Mouse (Mus musculus) brain, embryonic 18.5 days (tissue): Measurements from ENCODE around the gene Fbxl16.
A peak's percentile ranks its signal among the peaks of the same experiment; 100 is the strongest.

Experiments
- DNase-seq: peaks from one replicate; pipeline ENCODE4 v3.0.0-alpha.2; 2012; ENCODE audit warnings: low read depth, low spot score

Gene Fbxl16

GRCm38 (mm10) chr17:25828223-25828594 lies 19.3 kb downstream of the Fbxl16 start:
- DNase-seq: no peak

- peak; percentile 82 for DNase-seq
These were observed 20.1 kb downstream of the Fbxl16 start, which contains the start of gene Jmjd8 for GRCm38 (mm10) chr17:25828712-25829557. TSS of gene Jmjd8 (plus strand) at chr17:25828867.

- DNase-seq: no peak
These were observed 20.7 kb downstream of the Fbxl16 start for GRCm38 (mm10) chr17:25829558-25830017.

- DNase-seq: no peak
These were observed 21.4 kb downstream of the Fbxl16 start for GRCm38 (mm10) chr17:25830200-25830753.

GRCm38 (mm10) chr17:25830806-25831431 lies 22.0 kb downstream of the Fbxl16 start:
- DNase-seq: no peak

- DNase-seq: no peak
These were observed 22.8 kb downstream of the Fbxl16 start for GRCm38 (mm10) chr17:25831451-25832281.

GRCm38 (mm10) chr17:25832436-25833290 lies 23.8 kb downstream of the Fbxl16 start:
- peak; percentile 95 for DNase-seq

GRCm38 (mm10) chr17:25833291-25833663 lies 24.4 kb downstream of the Fbxl16 start, which contains the start of gene Stub1:
TSS of gene Stub1 (minus strand) at chr17:25833404.
- peak; percentile 70 for DNase-seq

- no peak for DNase-seq
These were observed 25.2 kb downstream of the Fbxl16 start for GRCm38 (mm10) chr17:25833961-25834594.

GRCm38 (mm10) chr17:25834595-25835222 lies 25.8 kb downstream of the Fbxl16 start:
- DNase-seq: no peak

- DNase-seq: no peak
These were observed 26.4 kb downstream of the Fbxl16 start for GRCm38 (mm10) chr17:25835301-25835700.

- no peak for DNase-seq
These were observed 26.9 kb downstream of the Fbxl16 start for GRCm38 (mm10) chr17:25835816-25836215.

GRCm38 (mm10) chr17:25836397-25837075 lies 27.7 kb downstream of the Fbxl16 start:
- DNase-seq: no peak

GRCm38 (mm10) chr17:25837076-25837410 lies 28.2 kb downstream of the Fbxl16 start, which contains the start of gene Rhbdl1:
TSS of gene Rhbdl1 (minus strand) at chr17:25837295.
- DNase-seq: no peak

GRCm38 (mm10) chr17:25837533-25837932 lies 28.6 kb downstream of the Fbxl16 start:
- DNase-seq: no peak

- no peak for DNase-seq
These were observed 30.0 kb downstream of the Fbxl16 start for GRCm38 (mm10) chr17:25838904-25839303.

GRCm38 (mm10) chr17:25839455-25840235 lies 30.8 kb downstream of the Fbxl16 start:
- DNase-seq: no peak

GRCm38 (mm10) chr17:25840519-25840918 lies 31.6 kb downstream of the Fbxl16 start:
- no peak for DNase-seq
